Mouse (Mus musculus) heart, adult 2 months (tissue): ENCODE results near the gene Rab14.

Source experiments
- CTCF ChIP-seq: fragments of 200-600 bp; IDR thresholded peaks from 2 replicates; pipeline ENCODE4 v1.8.1; 2022; ENCODE audit warnings: antibody characterized with exemption, mild to moderate bottlenecking, moderate library complexity
- POLR2A ChIP-seq: fragments of 200-500 bp; IDR thresholded peaks from 2 replicates; pipeline ENCODE4 v1.6.1; 2011; ENCODE audit warnings: mild to moderate bottlenecking, low read depth, low read length, control low read depth; ENCODE audit not compliant: insufficient read depth

DNA sequence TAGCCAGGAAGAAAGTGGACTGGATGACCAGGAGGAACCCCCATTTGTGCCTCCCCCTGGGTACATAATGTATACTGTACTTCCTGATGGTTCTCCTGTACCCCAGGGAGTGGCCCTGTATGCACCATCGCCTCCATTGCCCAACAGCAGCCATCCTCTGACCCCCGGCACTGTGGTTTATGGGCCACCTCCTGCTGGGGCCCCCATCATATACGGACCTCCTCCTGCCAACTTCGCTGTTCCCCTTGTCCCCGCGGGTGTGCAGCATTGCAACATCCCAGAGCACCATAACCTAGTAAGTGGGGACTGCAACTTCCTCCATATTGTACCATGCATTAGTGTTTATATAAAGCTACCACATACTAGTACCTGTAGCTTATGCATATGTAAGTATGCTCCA is 47.7 kb downstream of the Rab14 start:
- TF ChIP-seq CTCF (no peak), POLR2A (no peak)
